Mouse (Mus musculus) right cerebral cortex, postnatal 14 days (tissue): ENCODE measurements around the gene Cyp1a2.

Source experiments
- DNase-seq: peaks from one replicate; pipeline ENCODE4 v3.0.0; 2022

The Cyp1a2 gene

DNA sequence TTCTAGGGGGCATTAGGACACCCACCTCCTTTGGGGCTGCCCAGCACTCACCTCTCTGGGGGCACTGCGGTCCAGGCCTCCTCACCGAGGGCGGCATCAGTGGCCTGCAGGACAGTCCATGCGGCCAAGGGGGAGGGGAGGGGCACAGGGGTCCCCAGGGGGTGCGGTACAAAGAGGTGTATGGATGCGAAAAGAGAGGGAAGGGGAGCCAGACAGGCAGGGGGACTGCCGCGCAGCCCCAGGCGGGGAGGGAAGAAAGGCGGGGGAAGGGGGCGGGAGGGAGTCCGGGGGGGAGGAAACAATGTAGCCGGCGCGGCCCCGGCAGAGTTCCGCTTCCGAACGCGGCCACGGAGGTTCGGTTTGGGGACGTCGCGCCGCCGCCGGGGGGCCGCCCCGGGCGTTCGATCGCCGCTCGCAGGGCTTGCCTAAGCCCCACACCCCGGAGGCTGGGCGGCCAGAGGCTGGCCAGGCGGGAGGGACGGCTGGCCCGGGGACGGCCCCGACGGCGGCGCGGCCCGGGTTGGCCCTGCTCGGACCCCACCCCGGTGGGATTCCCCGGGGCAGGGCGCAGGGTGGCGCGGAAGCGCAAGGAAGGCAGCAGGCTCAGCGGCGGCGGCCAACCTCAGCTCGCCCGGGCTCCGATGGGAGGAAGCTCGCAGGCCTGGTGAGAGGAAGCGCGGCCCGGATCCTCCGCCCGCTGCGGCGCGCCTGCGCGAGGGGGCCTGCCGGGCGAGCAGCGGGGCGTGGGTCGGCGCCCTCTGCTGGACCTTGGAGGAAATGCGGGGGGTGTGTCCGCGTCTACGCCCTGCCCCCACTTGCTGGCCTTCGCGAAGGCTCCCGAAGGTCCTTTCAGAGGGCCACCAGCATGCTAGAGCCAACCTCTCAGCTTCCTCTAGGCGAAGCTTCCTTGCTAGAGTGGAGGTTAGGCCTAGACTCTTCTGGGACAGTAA, 38.3 kb downstream of the Cyp1a2 start:
- peak; percentile 93 for DNase-seq

DNA sequence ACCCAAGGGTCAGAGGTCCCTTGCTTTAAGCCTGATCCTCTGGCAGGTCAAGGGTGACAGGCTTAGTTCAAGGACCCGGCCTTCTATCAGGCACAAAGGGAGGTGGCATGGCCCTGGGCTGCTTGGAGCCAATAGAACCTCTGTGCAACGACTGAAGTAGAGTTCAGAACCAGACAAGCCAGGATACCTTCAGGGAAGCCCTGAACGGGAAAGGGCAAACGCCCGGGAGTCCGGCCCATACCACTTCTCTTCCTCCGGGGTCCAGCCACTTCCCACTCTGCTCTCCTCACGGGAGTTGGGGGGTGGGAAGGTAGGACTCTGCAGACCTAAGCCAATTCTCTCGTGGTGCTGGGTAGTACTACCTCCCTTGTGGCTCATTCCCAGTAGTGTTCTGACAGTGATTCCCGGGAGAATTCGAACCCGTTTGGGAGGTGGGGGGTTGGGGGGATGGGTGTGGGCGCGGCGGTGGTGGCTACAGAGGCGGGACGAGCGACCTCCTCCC, 39.0 kb downstream of the Cyp1a2 start:
- no peak for DNase-seq

DNA sequence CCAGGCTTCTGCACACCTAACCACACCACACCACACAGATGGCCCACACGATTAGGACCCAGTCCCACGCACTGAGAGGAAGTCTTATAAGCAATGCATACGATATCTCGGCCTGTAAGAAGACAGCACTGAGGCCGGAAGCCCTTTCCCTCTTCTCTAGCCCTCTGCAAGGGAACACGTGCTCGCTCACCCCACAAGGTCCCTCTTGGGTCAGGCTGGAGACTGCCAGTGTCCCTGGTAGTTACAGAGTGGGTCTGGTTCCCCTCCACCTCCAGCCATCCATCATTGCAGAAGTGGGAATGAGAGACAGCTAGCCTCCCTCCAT, 39.7 kb downstream of the Cyp1a2 start:
- DNase-seq = no peak

DNA sequence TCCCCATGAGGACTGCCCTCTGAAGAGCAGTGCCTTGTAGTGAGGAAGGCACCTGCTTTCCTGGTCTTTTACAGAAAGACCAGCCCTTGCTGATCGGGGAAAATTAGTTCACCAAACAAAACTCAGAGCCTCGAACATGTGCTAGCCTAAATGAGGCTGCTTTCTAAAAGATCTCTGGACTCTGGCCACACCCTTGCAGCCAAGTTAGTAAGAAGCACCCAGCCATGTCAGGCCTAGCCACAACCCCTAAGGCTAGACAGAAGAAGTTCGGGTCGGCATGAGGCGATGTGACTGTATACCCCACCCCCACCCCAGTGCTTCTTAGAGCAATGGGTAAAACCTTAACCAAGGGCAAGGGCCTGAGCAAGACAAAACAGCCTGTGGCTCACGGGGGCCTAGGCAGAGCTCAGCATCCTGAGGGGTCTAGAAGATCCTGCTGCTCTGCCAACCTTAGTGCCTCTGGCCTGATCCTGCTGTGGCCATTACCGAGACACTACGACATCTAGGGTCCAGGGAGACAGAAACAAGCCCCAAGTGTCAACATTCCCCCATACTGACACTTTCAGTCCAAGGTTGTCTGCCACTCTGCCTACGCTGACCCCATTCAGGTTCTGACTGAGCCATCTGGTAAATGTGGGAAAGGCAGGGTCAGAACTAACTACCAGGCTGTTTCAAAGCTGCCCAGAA, 40.2 kb downstream of the Cyp1a2 start:
- peak; percentile 3 for DNase-seq

DNA sequence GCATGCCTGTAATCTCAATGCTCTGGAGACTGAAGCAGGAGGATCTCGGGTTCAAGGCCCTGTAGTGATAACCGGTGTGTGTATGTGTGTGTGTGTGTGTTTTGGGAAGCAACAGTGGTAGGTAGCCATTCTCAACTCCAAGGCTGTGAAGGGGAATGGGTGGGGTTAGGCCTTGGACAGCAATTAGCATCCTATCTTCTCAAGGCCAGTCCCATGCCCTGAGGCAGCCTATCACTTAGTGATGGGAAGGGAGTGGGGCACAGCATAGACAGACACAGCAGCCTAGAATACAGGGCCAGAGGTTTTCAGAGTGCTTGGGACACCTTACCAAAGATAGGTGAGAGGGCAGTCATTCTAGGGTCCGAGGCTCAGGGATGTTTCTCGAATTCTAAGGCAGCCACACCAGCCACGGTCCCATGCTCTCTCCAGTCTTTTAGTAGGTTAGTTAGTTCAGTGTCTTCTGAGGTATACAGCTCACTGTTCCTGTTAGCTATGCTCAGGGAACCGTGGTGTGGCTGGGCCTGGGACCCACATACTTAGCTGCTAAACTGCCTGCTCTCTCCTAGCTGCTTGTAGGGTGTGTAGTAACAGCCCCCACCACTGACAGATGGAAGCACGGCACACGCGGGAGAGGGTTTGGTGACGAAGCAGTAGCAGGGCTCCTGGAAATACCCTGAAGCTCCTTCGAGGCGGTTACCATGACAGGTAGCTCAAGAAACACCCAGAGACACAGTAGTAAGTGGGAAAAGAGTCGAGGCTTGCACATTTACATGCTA, 41.5 kb downstream of the Cyp1a2 start:
- DNase-seq = peak; percentile 5

DNA sequence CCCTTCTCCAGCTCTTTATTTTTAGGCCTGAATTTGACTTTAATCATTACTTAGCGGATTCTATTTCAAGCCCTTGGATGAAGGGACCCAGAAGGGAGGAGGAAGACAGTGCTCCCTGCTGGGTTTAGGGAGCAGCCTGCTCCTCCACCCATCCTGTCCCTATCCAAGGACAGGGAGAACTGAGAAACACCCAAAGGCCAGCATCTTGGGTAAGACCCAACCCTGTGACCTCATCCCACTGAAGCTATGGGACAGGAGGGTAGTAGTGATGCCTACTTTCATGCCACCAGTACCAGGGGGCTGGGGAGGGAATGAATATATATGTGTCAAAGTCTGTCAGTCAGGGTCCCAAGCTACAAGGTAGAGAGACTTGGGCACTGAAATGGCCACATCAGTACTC, 42.5 kb downstream of the Cyp1a2 start:
- DNase-seq = no peak

DNA sequence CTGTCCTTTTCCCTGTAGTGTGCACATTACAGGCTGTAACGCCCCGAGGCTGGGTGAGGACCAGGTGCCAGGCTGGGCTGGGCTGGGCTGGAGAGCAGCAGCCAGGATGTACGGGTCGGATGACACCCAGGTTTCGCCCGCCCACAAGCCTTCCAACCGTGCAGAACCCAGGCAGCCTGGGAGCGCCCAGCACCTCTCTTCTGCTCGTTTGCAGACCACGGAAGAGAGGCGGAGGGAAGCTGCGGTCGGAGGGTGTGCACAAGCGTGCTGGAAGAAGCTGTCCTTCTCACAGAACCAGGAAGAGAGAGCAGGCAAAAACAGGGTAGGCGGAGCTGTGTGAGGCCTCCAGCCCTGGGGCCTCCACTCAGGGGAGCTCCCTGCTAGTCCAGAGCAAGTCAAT, 43.1 kb downstream of the Cyp1a2 start:
- peak; percentile 42 for DNase-seq

DNA sequence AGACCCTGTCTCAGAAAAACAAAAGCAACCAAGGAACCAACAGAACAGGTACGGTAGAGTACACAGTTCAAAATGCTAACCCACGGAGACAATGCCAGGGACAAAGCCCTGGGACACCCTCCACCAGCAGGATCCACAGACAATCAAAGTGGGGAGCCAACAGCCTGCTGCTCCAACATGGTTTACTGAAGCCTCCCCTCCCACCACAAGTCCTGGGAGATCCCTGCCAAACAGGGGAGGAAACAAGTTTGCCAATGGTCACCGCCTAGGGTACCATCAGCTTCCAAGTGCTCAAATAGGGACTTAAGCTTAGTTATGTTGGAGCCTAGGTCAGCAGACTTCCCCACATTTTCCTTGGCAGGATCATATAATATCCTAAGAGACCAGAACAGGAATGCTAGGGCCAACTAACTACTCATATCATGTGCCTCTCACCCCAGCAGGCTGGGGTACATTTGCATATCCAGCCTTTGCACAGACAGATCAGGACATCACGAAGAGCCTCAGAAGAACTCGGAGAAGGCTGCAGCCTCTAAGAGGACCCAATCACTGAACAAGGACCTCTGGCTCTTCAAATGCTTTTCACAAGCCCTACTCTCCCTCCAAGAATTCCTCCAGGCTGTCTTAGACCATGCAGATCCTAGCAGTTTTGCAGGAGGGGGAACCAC, 43.7 kb downstream of the Cyp1a2 start:
- DNase-seq = no peak

DNA sequence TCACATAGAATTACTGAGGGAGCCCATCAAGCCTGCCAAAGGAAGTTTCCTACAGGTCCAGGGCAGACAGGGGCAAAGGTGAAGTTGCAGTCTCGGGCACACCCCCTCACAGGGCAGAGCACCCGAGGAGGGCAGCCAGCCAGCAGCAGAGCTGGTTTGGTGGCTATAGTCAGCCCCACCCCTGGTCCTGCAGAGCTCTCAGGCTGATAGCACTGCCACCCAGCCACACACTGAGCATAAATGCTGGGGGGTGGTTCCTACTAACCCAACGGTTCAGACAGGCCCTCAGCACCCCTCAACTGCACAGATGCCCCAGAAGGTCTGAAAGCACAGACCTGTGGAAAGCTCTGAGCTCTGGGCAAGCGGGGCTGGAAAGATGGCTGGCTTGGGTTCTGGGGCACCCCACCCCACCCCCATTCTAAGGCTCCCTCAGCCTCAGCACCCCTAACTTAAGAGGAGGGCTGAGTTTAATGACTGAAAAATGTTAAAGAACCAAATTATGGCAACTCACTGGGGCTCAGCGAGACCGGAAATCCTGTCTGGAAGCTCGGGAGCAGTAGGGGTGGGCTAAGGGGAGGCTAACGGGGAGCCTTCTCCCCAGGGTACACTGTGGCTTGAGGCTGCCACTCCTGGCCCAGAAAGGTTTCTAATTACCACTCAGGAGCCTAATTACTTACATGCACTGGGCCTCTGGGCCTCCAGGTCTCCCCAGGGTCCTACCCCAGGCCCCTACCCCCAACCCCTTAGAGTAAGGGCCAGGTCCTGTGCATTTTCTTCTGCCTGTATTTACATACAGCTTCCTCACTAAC, 44.6 kb downstream of the Cyp1a2 start:
- peak; percentile 13 for DNase-seq

DNA sequence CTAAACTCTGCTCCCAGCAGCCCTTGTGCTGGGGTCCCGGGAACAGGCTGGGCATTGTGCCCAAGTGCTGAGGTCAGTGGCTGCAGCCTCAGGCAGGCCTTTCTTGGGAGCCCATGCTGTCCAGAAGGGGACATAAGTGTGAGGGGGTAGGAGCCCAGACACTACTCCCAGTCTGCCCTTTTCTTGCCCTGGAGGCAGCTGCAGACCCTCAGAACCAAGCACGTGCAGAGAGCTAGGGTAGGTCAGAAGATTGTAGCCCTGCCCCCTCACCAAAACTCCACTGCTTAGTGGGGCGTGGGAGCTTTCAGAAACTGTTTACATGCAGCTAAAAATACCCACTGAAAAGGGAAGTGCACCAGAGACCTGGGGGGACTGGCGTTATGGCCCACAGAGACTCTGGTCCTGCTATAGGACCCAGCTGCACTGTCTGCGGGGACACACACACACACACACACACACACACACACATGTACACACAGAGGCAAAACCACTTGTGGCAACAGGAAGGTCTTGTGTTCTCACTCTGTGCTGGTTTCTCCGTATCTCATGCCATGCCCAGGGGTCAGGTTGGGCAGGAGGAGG, 45.7 kb downstream of the Cyp1a2 start:
- DNase-seq = peak; percentile 62

DNA sequence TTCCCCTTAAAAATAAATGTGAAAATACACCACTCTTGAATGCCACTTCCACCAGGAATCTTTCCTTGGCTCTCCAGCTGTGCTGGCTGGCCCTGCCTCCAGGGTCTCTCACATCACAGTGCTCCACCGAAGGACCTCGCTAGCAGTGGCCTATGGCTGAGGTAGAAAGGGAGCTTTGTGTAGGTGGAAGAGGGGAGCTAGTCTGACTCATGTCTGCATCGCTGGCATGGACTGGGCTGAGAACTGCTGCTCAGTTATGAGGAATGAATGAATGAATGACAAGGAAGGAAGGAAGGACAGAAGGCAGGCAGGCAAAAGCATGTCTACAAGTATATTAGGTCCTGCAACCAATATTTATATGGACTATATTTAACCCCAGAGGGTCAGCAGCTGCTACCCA, 46.2 kb downstream of the Cyp1a2 start:
- DNase-seq = peak; percentile 4

- no peak for DNase-seq
Observed at GRCm38 (mm10) chr9:57633481-57634024, 50.0 kb downstream of the Cyp1a2 start.

DNA sequence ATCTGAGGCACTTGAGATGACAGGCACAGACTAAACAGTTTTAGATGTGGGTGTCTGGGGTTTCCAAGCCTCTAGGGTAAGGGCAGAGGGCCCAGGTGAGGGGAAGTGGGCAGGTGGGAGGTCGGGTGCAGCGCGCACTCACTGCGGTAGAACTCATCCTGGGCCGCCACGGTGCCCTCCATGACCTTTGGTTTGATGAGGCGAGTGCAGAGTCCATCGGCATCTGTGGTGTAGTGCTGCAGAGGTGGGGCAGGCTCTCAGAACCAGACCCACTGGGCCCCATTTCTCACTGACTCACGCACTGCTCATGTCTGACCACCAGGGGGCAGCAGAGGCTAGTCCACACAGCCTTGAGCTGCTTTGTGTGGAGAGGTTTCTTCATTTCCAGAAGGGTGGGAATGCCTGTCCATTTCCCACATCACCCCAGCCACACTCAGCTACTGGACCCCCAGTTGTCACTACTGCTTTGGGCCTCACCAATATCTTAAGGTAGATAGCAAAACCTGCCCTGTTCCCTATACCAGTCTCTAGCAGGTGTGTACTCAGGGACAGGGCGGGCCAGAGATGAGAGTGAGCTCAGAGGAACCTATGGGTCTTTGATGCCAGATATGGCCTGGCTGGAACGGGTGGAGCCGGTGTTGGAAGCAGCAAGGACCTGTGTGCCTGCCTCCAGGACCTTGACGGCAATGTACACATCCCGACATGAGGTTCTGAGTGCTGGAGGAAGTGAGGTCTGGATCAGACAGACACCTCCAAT, 54.2 kb downstream of the Cyp1a2 start:
- peak; percentile 77 for DNase-seq

GRCm38 (mm10) chr9:57628717-57629116, 54.8 kb downstream of the Cyp1a2 start:
- DNase-seq = no peak

DNA sequence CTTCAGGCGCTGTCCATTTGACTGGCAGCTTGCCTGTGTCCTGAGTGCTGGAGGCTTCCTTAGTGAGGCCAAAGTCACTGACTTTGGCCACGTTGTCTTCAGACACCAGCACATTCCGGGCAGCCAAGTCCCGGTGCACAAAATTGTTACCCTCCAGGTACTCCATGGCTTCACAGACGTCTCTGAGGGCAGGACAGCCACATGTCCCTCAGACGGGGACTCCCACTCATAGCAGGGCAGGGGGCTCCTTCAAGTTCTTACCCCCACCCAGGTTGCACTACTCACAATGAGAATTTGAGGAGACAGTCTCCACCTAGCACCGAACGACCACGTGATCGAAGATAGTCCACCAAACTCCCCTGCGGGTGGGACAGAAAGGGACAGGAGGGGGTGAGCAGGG, 55.6 kb downstream of the Cyp1a2 start:
- no peak for DNase-seq

DNA sequence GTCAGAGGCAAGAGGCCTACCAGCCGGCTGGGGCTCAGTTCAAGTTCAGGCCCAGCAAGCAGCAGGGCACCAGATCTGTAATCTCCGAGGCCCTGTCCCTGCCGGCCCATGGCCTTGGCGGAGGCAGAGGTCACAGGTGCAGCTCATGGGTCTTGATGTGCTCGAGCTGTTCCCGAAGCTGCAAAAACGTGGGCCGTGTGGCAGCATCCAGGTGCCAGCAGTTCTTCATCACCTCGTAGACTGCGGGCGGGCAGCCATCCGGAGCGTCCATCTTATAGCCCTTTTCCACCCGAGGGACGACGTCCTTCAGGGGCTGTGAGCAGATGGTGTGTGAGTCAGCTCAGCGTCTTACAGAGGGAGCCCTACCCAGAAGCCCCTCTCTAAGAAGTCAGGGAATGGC, 56.3 kb downstream of the Cyp1a2 start:
- no peak for DNase-seq
